Mouse (Mus musculus) ES-CJ7 (cell line): ENCODE measurements around the gene Baiap2l1.

Experiments
- DNase-seq: peaks from one replicate; pipeline ENCODE4 v3.0.0; 2011; ENCODE audit warnings: low read depth, low spot score

Baiap2l1 gene

GRCm38 (mm10) chr5:144286591-144287266 lies 71.2 kb downstream of the Baiap2l1 start:
- DNase-seq = no peak

GRCm38 (mm10) chr5:144284599-144284998 lies 73.3 kb downstream of the Baiap2l1 start:
- DNase-seq = no peak

DNA sequence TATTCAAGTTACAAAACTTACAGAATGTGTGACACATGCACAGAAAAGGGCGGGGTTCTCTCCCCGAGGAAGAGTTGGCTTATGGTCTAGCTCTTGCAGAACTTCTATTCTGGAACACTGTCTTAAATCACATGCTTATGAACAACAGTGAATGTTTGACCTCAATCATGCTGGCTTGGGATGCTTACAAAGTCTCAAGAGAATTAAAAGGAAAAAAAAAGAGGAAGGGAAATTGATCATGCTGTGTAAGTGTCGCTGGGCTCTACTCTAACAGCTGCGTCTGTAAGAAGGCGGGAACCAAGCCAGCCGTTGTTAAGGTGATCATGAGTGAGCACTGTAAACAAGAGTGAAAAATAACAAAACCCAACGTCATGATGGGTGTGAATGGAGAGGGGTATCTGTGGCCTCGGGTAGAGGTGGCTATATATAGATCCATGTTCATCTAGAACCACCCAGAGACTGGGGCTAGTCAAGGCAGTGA lies 74.3 kb downstream of the Baiap2l1 start:
- DNase-seq = no peak

DNA sequence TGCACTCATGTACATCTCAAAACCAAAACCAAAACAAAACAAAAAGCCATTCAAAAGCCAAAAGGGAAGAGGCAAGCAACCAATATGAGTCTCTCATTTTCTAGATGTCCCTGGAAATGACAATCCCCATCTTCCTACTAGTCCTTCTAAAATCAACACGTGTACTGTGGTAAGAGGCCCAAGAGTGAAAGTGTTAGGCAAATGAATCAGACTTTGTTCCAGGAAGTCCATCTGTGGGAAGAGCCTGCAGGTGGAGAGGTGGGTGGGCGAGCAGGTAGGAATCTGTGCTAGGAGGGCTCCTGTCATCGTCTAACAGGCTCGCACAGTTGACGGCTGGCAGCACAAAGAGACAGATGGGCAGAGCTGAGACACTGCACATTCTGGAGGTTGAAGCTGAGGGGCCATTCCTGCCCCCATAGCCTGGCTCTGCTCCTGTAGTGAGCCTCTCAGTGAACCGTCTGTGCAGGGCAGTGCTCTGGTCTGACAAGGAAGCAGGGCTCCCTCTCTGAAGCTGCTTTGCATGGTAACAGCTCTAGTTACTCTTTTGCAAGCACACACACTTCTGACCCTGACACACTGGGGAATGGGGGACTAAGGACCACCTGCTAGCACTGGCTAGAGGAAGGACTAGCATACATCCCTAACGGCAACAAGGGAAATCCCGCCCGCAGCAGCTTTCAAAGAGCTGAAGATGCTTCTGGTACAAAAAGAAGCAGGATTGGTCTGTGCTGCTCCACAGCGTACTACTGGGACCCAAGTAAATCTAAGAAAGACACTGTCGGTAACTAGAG lies 75.2 kb downstream of the Baiap2l1 start:
- no peak for DNase-seq

DNA sequence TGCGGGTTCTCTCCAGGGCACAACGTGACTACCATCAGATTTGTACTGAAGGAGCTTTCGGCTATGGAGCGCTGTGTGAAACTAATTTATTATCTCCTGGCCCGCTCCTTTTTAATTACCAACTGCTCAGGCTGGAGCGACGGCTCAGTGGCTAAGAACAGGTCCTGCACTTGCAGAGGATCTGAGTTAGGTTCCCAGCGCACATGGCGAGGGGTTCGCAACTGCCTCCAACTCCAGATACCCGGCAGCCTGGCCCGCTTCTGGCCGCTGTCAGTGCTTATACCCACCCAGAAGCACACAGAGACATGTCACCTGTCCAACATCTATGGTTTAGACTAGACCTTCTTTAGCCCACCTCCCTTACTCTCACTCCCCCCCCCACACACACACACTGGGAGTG lies 78.0 kb downstream of the Baiap2l1 start:
- DNase-seq = no peak

DNA sequence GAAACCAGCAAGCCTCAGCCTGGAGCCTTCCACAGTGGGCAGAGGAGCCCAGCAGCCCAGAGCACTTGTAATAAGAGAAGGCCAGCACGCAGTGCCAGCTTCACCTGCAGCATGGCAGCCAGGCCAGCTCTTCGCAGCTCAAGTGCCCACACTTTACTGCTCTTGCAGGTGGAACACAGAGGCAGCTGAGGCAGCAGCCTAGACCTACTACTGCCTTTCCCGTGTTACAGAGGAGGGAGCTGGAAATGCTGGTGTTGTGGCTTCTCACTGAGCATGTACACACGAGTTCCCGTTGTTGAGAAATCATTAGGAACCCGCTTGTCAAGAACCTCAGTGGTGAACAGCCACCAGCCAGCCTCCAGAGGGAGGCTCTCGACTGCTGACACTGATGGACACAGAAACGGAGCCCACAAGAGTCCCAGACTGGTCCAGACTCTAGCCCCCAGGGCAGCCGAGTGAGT lies 78.8 kb downstream of the Baiap2l1 start:
- DNase-seq = no peak

- DNase-seq = no peak
Observed at GRCm38 (mm10) chr5:144278374-144278960, 79.4 kb downstream of the Baiap2l1 start.

- DNase-seq = no peak
Observed at GRCm38 (mm10) chr5:144276898-144277630, 80.8 kb downstream of the Baiap2l1 start.

GRCm38 (mm10) chr5:144274904-144275303 lies 83.0 kb downstream of the Baiap2l1 start:
- no peak for DNase-seq

GRCm38 (mm10) chr5:144271772-144272171 lies 86.1 kb downstream of the Baiap2l1 start:
- no peak for DNase-seq

DNA sequence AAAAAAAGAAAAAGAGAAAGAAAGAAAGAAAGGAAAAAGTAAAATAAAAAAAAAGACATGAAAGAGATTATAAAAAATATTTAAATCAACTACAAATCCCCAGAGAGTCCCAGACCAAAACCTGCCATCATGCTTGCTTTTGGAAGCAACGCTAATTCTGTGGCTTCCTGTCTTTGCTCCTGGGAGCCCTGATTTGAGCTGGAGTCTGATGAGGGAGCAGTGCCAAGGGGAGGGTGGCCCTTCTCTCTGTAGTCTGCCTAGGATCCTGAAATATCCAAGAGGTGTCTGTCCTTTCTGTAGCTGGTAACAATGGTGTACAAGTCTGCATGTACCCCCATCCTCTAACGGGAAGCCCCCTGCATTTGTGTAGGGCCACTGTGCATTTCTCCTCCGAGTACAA lies 86.8 kb downstream of the Baiap2l1 start:
- no peak for DNase-seq

GRCm38 (mm10) chr5:144270420-144270819 lies 87.5 kb downstream of the Baiap2l1 start:
- no peak for DNase-seq

- no peak for DNase-seq
Observed at GRCm38 (mm10) chr5:144269926-144270325, 88.0 kb downstream of the Baiap2l1 start.

- peak; percentile 55 for DNase-seq
Observed at GRCm38 (mm10) chr5:144267535-144268241, 90.2 kb downstream of the Baiap2l1 start.

DNA sequence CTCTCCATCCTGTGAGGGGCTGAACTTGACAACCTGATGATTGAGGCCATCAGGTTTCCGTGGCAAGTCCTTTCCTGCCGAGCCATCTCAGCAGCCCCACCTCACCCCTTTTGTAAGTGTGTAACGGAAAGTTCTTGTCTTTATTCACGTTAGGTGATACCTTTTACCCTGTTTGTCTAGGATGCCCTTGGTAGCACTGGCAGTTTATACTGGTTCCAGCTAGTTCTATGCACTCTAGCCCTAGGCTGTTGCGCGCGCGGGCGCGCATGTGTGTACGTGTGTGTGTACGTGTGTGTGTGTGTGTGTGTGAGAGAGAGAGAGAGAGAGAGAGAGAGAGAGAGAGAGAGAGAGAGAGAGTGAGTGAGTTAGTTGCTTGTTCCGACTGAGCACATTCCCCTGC lies 94.4 kb downstream of the Baiap2l1 start:
- peak; percentile 71 for DNase-seq

DNA sequence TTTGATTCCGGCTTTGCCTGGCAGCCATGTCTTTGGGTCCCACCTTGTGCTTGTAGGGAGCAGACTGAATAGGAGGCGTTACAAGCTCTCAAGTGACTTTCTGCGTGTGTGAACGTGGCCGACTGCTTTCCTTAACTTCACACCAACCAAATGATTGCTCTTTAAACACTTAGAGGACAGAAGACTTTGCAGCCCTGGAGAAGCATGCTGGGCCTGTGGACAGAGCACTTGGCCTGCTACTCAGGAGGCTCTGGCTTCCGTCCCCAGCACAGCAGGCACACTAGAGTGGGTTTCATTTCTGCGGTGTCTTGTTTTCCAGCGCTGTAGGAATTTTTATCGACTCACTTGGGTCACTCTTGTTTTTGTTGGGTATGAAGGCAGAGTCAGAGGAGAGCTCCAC lies 94.8 kb downstream of the Baiap2l1 start:
- DNase-seq = no peak

DNA sequence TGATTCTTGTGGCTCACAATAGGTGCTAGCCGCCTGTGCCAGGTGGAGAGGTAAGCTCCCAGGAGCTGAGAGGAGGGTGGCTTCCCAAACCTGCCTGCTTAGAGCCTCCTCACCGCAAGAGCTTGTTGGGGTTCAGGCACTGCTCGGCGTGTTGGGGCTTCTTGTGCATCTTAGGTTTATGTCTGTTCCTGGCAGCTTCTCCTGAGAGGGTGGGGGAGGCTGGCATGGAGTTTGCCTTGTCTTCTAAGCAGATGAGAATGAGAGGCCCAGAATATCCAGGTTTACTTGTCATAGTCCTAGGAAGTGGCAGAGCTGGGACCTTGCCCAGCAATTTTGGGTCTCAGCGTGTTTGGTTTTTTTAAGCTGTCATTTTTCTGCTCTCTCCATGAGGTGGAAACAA lies 96.1 kb downstream of the Baiap2l1 start:
- no peak for DNase-seq

GRCm38 (mm10) chr5:144261309-144261708 lies 96.6 kb downstream of the Baiap2l1 start:
- DNase-seq = no peak

GRCm38 (mm10) chr5:144260464-144260863 lies 97.4 kb downstream of the Baiap2l1 start:
- DNase-seq = no peak

DNA sequence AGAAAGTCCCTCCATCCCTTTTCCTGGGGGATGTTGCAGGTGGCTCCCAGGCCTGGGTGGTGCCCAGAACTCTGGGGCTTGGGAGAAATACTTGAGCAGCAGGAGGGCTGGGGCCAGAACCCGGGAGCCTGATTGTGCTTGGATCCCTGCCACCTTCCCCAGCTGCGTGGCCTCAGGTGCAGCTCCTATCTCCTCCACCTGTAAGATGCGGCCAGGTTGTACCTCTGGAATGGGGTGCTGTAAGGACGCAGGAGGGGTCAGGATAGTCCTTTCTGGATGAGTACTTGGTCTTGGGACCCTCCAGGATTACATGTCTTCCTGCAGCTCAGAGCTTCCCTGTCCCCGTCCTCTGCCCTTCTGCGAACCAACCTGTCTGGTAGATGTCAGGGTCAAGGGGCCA lies 98.7 kb downstream of the Baiap2l1 start:
- DNase-seq = no peak

GRCm38 (mm10) chr5:144258687-144259086 lies 99.2 kb downstream of the Baiap2l1 start:
- DNase-seq = no peak
